Mouse (Mus musculus) small intestine, adult 2 months (tissue): ENCODE results near the gene Tinagl1.

ENCODE experiments used
- CTCF ChIP-seq: fragments of 200-500 bp; IDR thresholded peaks from 2 replicates; pipeline ENCODE4 v1.5.1; 2012; ENCODE audit warnings: low read depth, mild to moderate bottlenecking, control low read depth, inconsistent platforms, low read length, moderate library complexity, mixed read lengths; ENCODE audit not compliant: insufficient replicate concordance, insufficient read length; ENCODE audit errors: extremely low read depth
- POLR2A ChIP-seq: fragments of 200-500 bp; IDR thresholded peaks from 2 replicates; pipeline ENCODE4 v1.6.1; 2012; ENCODE audit warnings: low read depth, mild to moderate bottlenecking, control low read depth, inconsistent platforms, low read length, moderate library complexity

DNA sequence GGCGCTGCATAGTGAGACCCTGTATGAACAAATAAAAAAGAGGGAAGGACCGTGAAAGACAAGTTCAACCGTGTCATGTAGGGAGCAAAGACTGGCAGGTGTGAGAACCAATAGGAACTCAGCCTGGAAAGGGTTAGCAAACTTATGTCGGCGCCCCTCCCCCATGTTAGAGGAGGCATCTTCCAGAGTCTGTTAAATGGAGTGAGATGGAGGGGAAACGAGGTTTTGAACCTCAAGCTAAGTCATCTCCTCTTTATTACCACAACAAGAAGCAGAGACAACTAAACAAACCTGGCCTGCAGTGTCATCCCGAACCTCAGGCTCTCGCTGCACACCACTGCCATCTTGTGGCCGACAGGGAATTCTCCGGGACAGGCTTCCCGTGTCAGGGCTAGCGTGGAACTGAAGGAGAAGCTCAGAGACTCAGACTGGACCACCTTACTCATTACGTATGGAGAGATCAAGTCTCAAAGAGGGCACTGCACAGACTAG lies 13.9 kb upstream of the Tinagl1 start:
- TF ChIP-seq POLR2A (no peak), CTCF (peak; percentile 98)
